ENCODE assay signal across 15 mouse cellular contexts in the genomic region with DNA sequence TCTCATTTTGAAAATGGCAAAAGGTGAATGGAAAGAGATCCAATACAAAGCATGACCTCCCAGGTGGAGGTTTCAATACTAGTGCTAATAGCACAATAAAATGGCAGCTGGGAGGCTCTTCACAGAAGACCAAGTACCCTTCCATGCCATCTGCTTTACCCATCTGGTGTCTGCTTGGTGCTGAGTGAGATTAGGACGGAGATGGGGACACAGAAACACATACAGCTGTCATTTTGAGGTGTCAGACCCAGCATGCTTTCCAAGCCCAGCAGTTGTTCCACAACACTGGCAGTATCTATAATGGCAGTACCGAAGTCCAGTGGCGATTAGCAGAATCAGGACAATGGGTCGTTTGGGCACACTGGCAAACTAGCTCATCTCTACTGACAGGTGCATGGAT.
"Had no signal": no experiment of that assay in that cellular context is flagged by ENCODE, and none has a peak within 500 bp of the region (broad histone marks: within the 10 kb centered on the region; RNA-seq: fewer than 3 reads in every experiment).

No protein-coding gene starts in this region.

- H3K4me1 ChIP-seq: limb, embryonic 10.5 days; liver, embryonic 15.5 days; midbrain, embryonic 13.5 days; neural tube, embryonic 12.5 days; stomach, embryonic 15.5 days had no signal

- H3K9me3 ChIP-seq: limb, embryonic 10.5 days; liver, embryonic 15.5 days; midbrain, embryonic 13.5 days; neural tube, embryonic 12.5 days; stomach, embryonic 15.5 days had no signal

- DNase-seq: kidney, adult 9 months; kidney, postnatal 36 days; lung, adult 2 months; lung, postnatal 36 days; right cerebral cortex, postnatal 14 days; thymus, adult 2 months; thymus, postnatal 36 days had no signal

- H3K9ac ChIP-seq: liver, embryonic 15.5 days; midbrain, embryonic 13.5 days; neural tube, embryonic 12.5 days; stomach, embryonic 15.5 days had no signal

- H3K27ac ChIP-seq: kidney, postnatal 0 days; limb, embryonic 10.5 days; liver, embryonic 15.5 days; midbrain, embryonic 13.5 days; neural tube, embryonic 12.5 days; stomach, embryonic 15.5 days had no signal

- H3K27me3 ChIP-seq: liver, embryonic 15.5 days; midbrain, embryonic 13.5 days; neural tube, embryonic 12.5 days; stomach, embryonic 15.5 days had no signal

- ATAC-seq: lung, postnatal 0 days; midbrain, embryonic 13.5 days had no signal

- H3K4me3 ChIP-seq: limb, embryonic 10.5 days; liver, embryonic 15.5 days; midbrain, embryonic 13.5 days; neural tube, embryonic 12.5 days; stomach, embryonic 15.5 days had no signal

- H3K36me3 ChIP-seq: limb, embryonic 10.5 days; liver, embryonic 15.5 days; midbrain, embryonic 13.5 days; neural tube, embryonic 12.5 days; stomach, embryonic 15.5 days had no signal

- H3K4me2 ChIP-seq: liver, embryonic 11.5 days; liver, embryonic 15.5 days; midbrain, embryonic 13.5 days; neural tube, embryonic 12.5 days; stomach, embryonic 15.5 days had no signal
